Mouse (Mus musculus) CH12.LX (cell line): ENCODE measurements around the gene Ezr.
"Not testable (repeated sequence)": the region's sequence is repeated elsewhere in the genome, so short reads cannot be mapped to it uniquely, and the experiment has no call there.

ENCODE experiments used
- CTCF ChIP-seq, 2 experiments: IDR thresholded peaks in 1 of 2; conservative IDR thresholded peaks in 1 of 2; 2 replicates each; pipeline ENCODE4 v1.5.1; 2011 to 2012; ENCODE audit warnings: low read depth in 2 of 2, low read length in 2 of 2, improper control_type of control experiment in 1 of 2, inconsistent platforms in 1 of 2, mild to moderate bottlenecking in 1 of 2, moderate library complexity in 1 of 2
- NRF1 ChIP-seq: IDR thresholded peaks from 2 replicates; pipeline ENCODE4 v1.6.1; 2014; ENCODE audit warnings: low read depth, mild to moderate bottlenecking, inconsistent platforms, low read length, improper control_type of control experiment, moderate library complexity
- POLR2A ChIP-seq: IDR thresholded peaks from 2 replicates; pipeline ENCODE4 v1.6.1; 2011; ENCODE audit warnings: low read depth, mild to moderate bottlenecking, improper control_type of control experiment, low read length

DNA sequence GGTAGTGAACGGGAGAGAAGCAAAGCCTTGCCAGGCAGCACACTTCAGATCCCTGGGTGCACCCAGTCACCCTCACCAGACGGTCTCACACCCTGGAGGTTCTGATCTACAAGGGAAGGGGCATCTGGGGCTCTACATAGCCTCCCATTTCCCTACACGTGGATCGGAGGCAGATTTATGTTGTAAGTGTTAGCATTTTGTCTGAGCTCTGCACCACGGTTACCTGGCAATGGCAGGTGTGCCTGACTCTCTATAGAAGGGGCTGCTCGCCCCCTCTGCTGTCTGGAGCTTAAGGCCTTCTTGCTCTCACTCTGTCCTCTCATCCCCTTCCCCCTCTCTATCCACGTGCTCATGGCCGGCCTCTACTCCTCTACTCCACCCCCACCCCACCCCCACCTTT lies 86.1 kb downstream of the Ezr start:
- TF ChIP-seq POLR2A; NRF1; CTCF (conservative IDR thresholded peaks at IDR 0.05 in 1 of 2, IDR thresholded peaks at IDR 0.05 in 1 of 2; ENCODE audit: low read depth in 2 of 2, low read length in 2 of 2): not testable (repeated sequence)
